Comparison of ENCODE assay signal across 13 mouse cellular contexts in genomic region chr17:6768301-6768788, GRCm38 (mm10). TPM values are rescaled to one million over a fixed set of nuclear protein-coding genes. Genes with fewer than 3 reads are reported as not detected.
DNase-seq lines count a peak whose midpoint lies in the region; ATAC-seq and TF ChIP-seq lines count a peak whose summit lies in the region.
"Had no signal": no experiment of that assay in that cellular context is flagged by ENCODE, and none has a peak within 500 bp of the region (broad histone marks: within the 10 kb centered on the region; RNA-seq: fewer than 3 reads in every experiment).

No protein-coding gene starts in this region.

- 58% methylated on average over 5 of the region's 5 CpGs for WGBS in heart, adult 2 months
- 67% methylated on average over 5 of the region's 5 CpGs for WGBS in intestine, embryonic 15.5 days
- 89% methylated on average over 5 of the region's 5 CpGs for WGBS in hindbrain, embryonic 16.5 days

- peak; percentile 17; the same call in 1 of the 2 replicates for ATAC-seq in intestine, embryonic 15.5 days
- ATAC-seq in hindbrain, embryonic 16.5 days, result no peak
- ATAC-seq: activated CD4-positive, CD25-positive, alpha-beta regulatory T cell, adult 4 months; forebrain, embryonic 13.5 days had no signal

- TF ChIP-seq EP300 in heart, adult 2 months (IDR thresholded peaks at IDR 0.05; ENCODE audit: insufficient read depth, low read depth, low read length), result no peak

- TF ChIP-seq CTCF in heart, adult 2 months (IDR thresholded peaks at IDR 0.05), result no peak

- DNase-seq in adrenal gland, postnatal 10 days, result peak; percentile 52
- DNase-seq in adrenal gland, postnatal 25 days, result no peak
- DNase-seq in heart, adult 2 months, result peak in 1 of 2 experiments; percentile 60
- DNase-seq in kidney, postnatal 36 days, result peak; percentile 71 to 79
- no peak for DNase-seq in right cerebral cortex, postnatal 4 days
- DNase-seq in natural killer cell, adult 2 months (ENCODE audit: low spot score in 2 of 2), result no peak
- DNase-seq: right cerebral cortex, postnatal 25 days had no signal

- peak overlapping the region; percentile 54 for H3K27ac ChIP-seq in heart, adult 2 months
- H3K27ac ChIP-seq in intestine, embryonic 15.5 days, result no peak overlapping the region
- H3K27ac ChIP-seq in hindbrain, embryonic 16.5 days (ENCODE audit: low read depth, low read length), result no peak overlapping the region
- H3K27ac ChIP-seq: embryonic facial prominence, embryonic 10.5 days; forebrain, embryonic 13.5 days had no signal

- H3K79me2 ChIP-seq in heart, adult 2 months (replicated peaks; ENCODE audit: control insufficient read depth, insufficient read depth, low read length), result 0 out of 2 replicates have a peak, but pooled peaks cover 2% of the 10 kb centered on the region

- no peak overlapping the region for H3K4me3 ChIP-seq in heart, adult 2 months
- H3K4me3 ChIP-seq in intestine, embryonic 15.5 days (replicated peaks), result no peak overlapping the region
- H3K4me3 ChIP-seq in hindbrain, embryonic 16.5 days (ENCODE audit: low read length), result no peak overlapping the region
- H3K4me3 ChIP-seq: embryonic facial prominence, embryonic 10.5 days; forebrain, embryonic 13.5 days had no signal

- no peak overlapping the region for H3K9ac ChIP-seq in heart, adult 2 months (ENCODE audit: low read depth, low read length)
- no peak overlapping the region for H3K9ac ChIP-seq in intestine, embryonic 15.5 days
- no peak overlapping the region for H3K9ac ChIP-seq in hindbrain, embryonic 16.5 days (ENCODE audit: low read depth, low read length)
- H3K9ac ChIP-seq: forebrain, embryonic 13.5 days had no signal

- intact Hi-C loops in heart, adult 2 months (cut with DNase I), result no loop called here

- peaks cover 7% of the 10 kb centered on the region; the same call in 1 of the 2 replicates for H3K36me3 ChIP-seq in heart, adult 2 months (ENCODE audit: control insufficient read depth, insufficient read depth, low read length)
- no peaks in the 10 kb centered on the region for H3K36me3 ChIP-seq in intestine, embryonic 15.5 days
- H3K36me3 ChIP-seq in hindbrain, embryonic 16.5 days (ENCODE audit: control insufficient read depth, insufficient read depth, low read length), result no peaks in the 10 kb centered on the region
- H3K36me3 ChIP-seq: embryonic facial prominence, embryonic 10.5 days had no signal

- H3K9me3 ChIP-seq in intestine, embryonic 15.5 days, result no peaks in the 10 kb centered on the region
- no peaks in the 10 kb centered on the region for H3K9me3 ChIP-seq in hindbrain, embryonic 16.5 days (ENCODE audit: control insufficient read depth, low read length)
- H3K9me3 ChIP-seq: embryonic facial prominence, embryonic 10.5 days; forebrain, embryonic 13.5 days had no signal

- no peak overlapping the region for H3K4me2 ChIP-seq in intestine, embryonic 15.5 days (replicated peaks)
- no peak overlapping the region for H3K4me2 ChIP-seq in hindbrain, embryonic 16.5 days (ENCODE audit: low read length)
- H3K4me2 ChIP-seq: forebrain, embryonic 13.5 days; midbrain, embryonic 11.5 days had no signal

- no peak for TF ChIP-seq POLR2A in heart, adult 2 months (IDR thresholded peaks at IDR 0.05; ENCODE audit: insufficient read depth, low read depth, low read length)

- no peaks in the 10 kb centered on the region for H3K27me3 ChIP-seq in heart, adult 2 months (ENCODE audit: control insufficient read depth, insufficient read depth, low read length)
- no peaks in the 10 kb centered on the region for H3K27me3 ChIP-seq in intestine, embryonic 15.5 days (replicated peaks)
- H3K27me3 ChIP-seq in hindbrain, embryonic 16.5 days (replicated peaks; ENCODE audit: control insufficient read depth, insufficient read depth, low read length), result no peaks in the 10 kb centered on the region
- H3K27me3 ChIP-seq: forebrain, embryonic 13.5 days had no signal

- peaks cover 15% of the 10 kb centered on the region for H3K4me1 ChIP-seq in heart, adult 2 months (ENCODE audit: control insufficient read depth, insufficient read depth, low read length)
- peaks cover 42% of the 10 kb centered on the region for H3K4me1 ChIP-seq in intestine, embryonic 15.5 days (replicated peaks)
- H3K4me1 ChIP-seq in hindbrain, embryonic 16.5 days (ENCODE audit: control insufficient read depth, insufficient read depth, low read depth, low read length), result peaks cover 7% of the 10 kb centered on the region

RNA-seq across cellular contexts. Expression of gene Ezr, which starts 14.2 kb away (rescaled TPM):
- 10 to 100 TPM; 18.2 to 21.2 TPM for total RNA-seq in adrenal gland, postnatal 10 days (2021)
- total RNA-seq in adrenal gland, postnatal 25 days (2021), result 17.9 and 29.0 TPM in 2 replicates
- 10 to 100 TPM; 33.4 to 35.7 TPM for total RNA-seq in heart, adult 2 months (2021)
- polyA plus RNA-seq in heart, adult 2 months (2012; rRNA removed), result 24.2 TPM in 2 replicates
- polyA plus RNA-seq in intestine, embryonic 15.5 days (2015; fragmentation: Nextera tagmentation; extraction: Ambion mirVana), result 232 and 235 TPM in 2 replicates
- 69.9 and 73.3 TPM in 2 replicates for polyA plus RNA-seq in hindbrain, embryonic 16.5 days (2015; fragmentation: Nextera tagmentation; extraction: Ambion mirVana)

Comparison
In these comparisons a context has a peak if more than half of its experiments do, and no peak if none do; other contexts are left out.
1. DNase-seq: peak in adrenal gland, postnatal 10 days (single experiment) and kidney, postnatal 36 days (2 of 2); none in adrenal gland, postnatal 25 days (single experiment), right cerebral cortex, postnatal 4 days (single experiment) and natural killer cell, adult 2 months (0 of 2).